Mouse (Mus musculus) liver, embryonic 16.5 days (tissue): ENCODE measurements around the gene Sec24a. TPM values are rescaled to one million over a fixed set of nuclear protein-coding genes. Genes with fewer than 3 reads are reported as not detected.
A peak's percentile ranks its signal among the peaks of the same experiment; 100 is the strongest.
"Not testable (repeated sequence)": the region's sequence is repeated elsewhere in the genome, so short reads cannot be mapped to it uniquely, and the experiment has no call there.

Experiments used
- ATAC-seq: fragments of 200-750 bp; cut with Nextera tagmentation; 2 replicates; pipeline ENCODE4 v1.8.0; 2017; ENCODE audit warnings: low read depth, mild to moderate bottlenecking, moderate number of reproducible peaks, moderate library complexity
- H3K27ac ChIP-seq: fragments of 300-500 bp; sonication (generic); 2 replicates; pipeline ENCODE4 v1.5.1; 2014; ENCODE audit warnings: mild to moderate bottlenecking, low read length
- H3K27me3 ChIP-seq: fragments of 300-500 bp; sonication (generic); 2 replicates; pipeline ENCODE4 v1.6.1; 2014; ENCODE audit warnings: low read depth, low read length, mixed read lengths; ENCODE audit not compliant: control insufficient read depth, insufficient read depth
- H3K36me3 ChIP-seq: fragments of 300-500 bp; sonication (generic); 2 replicates; pipeline ENCODE4 v1.6.1; 2014; ENCODE audit warnings: mild to moderate bottlenecking; ENCODE audit not compliant: control insufficient read depth, insufficient read depth
- H3K4me1 ChIP-seq: fragments of 300-500 bp; sonication (generic); 2 replicates; pipeline ENCODE4 v1.6.1; 2014; ENCODE audit warnings: low read depth, low read length, mixed read lengths; ENCODE audit not compliant: control insufficient read depth
- H3K4me2 ChIP-seq: fragments of 300-500 bp; sonication (generic); 2 replicates; pipeline ENCODE4 v1.6.1; 2014; ENCODE audit warnings: low read depth, low read length, mixed read lengths
- H3K4me3 ChIP-seq: fragments of 300-500 bp; sonication (generic); 2 replicates; pipeline ENCODE4 v1.5.1; 2014; ENCODE audit warnings: low read depth, mild to moderate bottlenecking, low read length
- H3K9ac ChIP-seq: fragments of 300-500 bp; sonication (generic); 2 replicates; pipeline ENCODE4 v1.6.1; 2014; ENCODE audit warnings: low read depth, low read length
- H3K9me3 ChIP-seq: fragments of 300-500 bp; sonication (generic); replicated peaks from 2 replicates; pipeline ENCODE4 v1.6.1; 2016; ENCODE audit warnings: low read length; ENCODE audit not compliant: control insufficient read depth
- WGBS: fragments of 180-500 bp; shearing (Covaris S2); extraction: QIAGEN DNeasy Blood & Tissue Kit; methylation state at CpG from one replicate; pipeline ENCODE4 v1.1.7; 2014; ENCODE audit not compliant: insufficient replicate concordance; 5-methylcytosine and 5-hydroxymethylcytosine counted together
- polyA plus RNA-seq: library from polyadenylated mRNA; unstranded; fragments of >200 nt; fragmentation: Nextera tagmentation; extraction: Ambion mirVana; gene quantifications from 2 replicates; pipeline ENCODE4 v1.2.1, GENCODE M21; 2015

Gene Sec24a
- polyA plus RNA-seq, 1 experiment from 2014 or later = 8.8 TPM

DNA sequence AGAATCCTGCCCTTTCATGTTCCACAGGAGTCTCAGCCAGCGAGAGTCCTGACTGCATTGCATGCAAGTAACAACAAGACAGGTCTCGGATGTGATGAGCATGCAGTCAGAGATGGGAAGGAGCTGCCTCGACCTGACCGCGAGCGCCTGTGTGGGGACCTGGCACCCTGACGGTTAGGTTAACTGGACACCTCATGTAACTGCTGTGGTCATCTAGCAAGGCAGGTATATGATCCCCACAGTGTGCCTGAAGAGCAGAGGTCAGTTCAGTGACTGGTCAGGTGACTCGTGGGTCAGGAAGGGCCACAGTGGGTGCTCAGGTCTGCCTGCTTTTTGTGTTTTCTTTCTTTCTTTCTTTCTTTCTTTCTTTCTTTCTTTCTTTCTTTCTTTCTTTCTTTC lies 81.5 kb downstream of the Sec24a start:
- peak; percentile 19; the same call in 1 of the 2 replicates for ATAC-seq
- 36% methylated on average over 8 of the region's 8 CpGs for WGBS
- no peak overlapping the region for H3K4me2 ChIP-seq

DNA sequence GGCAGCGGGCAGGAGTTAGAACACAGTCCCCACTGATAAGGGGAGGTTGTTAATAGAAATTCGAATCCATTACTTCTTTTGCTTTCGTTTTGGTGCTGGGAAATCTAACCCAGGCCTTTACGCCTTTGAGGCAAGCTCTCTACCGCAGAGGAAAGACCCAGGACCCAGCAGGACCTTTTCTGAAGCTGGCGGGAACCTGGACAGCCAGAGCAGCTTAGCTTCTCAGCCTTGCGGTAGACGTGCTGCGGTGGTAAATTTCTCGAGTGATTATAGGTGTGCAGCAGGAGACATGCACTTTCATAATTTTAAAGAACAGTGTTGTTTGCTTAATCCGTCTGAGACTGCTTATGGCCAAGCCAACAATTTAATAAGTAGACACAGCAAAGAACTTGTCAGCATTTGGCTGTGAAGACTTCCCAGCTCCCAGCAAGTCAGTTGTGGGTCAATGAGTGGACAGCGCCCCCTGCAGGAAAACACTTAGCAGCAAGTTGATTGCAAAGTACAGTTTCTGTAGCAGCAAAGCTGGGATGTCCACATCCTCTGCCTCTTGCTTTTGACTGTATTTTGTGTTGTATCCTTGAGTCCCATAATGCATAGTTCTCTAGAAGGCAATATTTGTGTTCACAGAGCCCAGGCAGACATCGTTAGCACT lies 82.0 kb downstream of the Sec24a start:
- no peak overlapping the region for H3K27ac ChIP-seq
- WGBS = 24% methylated on average over 13 of the region's 13 CpGs
- H3K4me1 ChIP-seq = peaks cover 2% of the 10 kb centered on the region; the same call in 1 of the 2 replicates
- peak; percentile 47; the same call in 1 of the 2 replicates for ATAC-seq
- no peaks in the 10 kb centered on the region for H3K9me3 ChIP-seq
- H3K4me2 ChIP-seq = peak overlapping the region; percentile 49
- no peaks in the 10 kb centered on the region for H3K36me3 ChIP-seq
- peak overlapping the region; percentile 31 for H3K4me3 ChIP-seq
- H3K27me3 ChIP-seq = no peaks in the 10 kb centered on the region
- peak overlapping the region; percentile 29; the same call in 1 of the 2 replicates for H3K9ac ChIP-seq

More for the DNA sequence above, 81.5 kb downstream of the Sec24a start:
- H3K9me3 ChIP-seq = no peaks in the 10 kb centered on the region
- H3K27ac ChIP-seq = no peak overlapping the region
- peaks cover 2% of the 10 kb centered on the region; the same call in 1 of the 2 replicates for H3K4me1 ChIP-seq
- no peak overlapping the region for H3K4me3 ChIP-seq
- no peaks in the 10 kb centered on the region for H3K36me3 ChIP-seq
- H3K27me3 ChIP-seq = no peaks in the 10 kb centered on the region
- no peak overlapping the region for H3K9ac ChIP-seq

DNA sequence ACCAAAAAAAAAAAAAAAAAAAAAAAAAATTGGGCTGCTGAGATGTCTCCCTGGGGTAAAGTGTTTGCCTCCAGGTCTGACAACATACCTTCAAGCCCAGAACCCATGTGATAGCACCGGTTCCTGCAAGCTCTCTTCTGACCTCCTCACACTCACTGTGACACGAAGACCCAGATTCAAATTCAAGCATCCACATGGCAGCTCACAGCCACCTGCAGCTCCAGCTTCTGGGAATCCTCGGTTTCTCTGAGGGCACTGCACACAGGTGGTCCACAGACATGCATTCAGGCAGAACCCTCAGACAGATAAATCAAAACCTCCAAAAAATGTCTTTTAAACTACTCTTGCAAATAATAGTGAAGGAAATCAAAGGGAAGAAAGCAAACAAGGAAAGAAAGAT lies 84.0 kb downstream of the Sec24a start:
- Histone ChIP-seq H3K4me2 (no peak overlapping the region), H3K4me3 (no peak overlapping the region), H3K27me3 (no peaks in the 10 kb centered on the region), H3K9ac (no peak overlapping the region), H3K9me3 (no peaks in the 10 kb centered on the region), H3K27ac (no peak overlapping the region), H3K36me3 (no peaks in the 10 kb centered on the region), H3K4me1 (peaks cover 2% of the 10 kb centered on the region; the same call in 1 of the 2 replicates)
- ATAC-seq = no peak
- 80% methylated on average over 3 of the region's 3 CpGs for WGBS

DNA sequence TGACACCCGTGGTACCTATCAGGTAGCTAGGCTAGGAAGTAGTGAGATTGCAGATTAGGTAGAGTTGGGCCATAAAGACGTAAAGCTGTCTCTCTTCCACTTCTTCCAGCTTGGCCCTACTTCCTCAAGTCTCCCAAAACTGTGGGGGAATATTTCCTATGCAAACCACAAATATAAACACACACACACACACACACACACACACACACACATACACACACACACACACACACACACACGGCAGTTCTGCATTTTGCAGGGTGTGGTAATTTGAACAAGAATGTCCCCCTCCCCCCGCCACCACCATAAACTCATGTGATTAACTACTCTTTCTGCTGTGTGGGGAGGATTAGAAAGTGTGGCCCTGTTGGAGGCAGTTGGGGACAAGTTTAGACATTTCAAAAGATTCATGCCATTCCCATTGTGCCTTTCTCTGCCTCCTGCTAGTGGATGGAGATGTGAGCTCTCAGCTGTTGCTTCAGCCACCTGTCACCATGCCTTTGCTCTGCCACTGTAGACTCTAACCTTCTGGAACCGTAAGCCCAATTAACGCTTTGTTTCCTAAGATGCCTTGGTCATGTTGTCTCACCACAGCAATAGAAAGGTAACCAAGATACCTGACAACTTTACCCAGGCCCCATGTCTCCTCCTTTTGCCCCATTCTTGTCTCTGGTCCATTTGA lies 85.6 kb downstream of the Sec24a start:
- Histone ChIP-seq H3K4me3 (no peak overlapping the region), H3K36me3 (no peaks in the 10 kb centered on the region), H3K4me1 (peaks cover 2% of the 10 kb centered on the region; the same call in 1 of the 2 replicates), H3K27ac (no peak overlapping the region), H3K4me2 (no peak overlapping the region), H3K9me3 (no peaks in the 10 kb centered on the region), H3K9ac (no peak overlapping the region), H3K27me3 (no peaks in the 10 kb centered on the region)
- no peak for ATAC-seq
- 38% methylated on average over 6 of the region's 6 CpGs for WGBS

DNA sequence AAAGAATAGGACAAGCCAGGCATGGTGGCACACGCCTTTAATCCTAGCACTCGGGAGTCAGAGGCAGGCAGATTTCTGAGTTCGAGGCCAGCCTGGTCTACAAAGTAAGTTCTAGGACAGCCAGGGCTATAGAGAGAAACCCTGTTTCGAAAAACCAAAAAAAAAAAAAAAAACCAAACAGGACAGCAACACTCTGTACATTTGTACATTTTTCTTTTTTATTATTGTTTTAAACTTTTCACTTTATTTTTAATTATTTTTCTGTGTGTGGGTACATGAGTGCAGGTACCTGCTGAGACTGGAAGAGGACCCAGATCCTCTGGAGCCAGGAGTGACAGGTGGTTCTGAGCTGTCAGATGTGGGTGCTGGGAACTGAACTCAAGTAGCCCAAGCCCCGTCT lies 88.0 kb downstream of the Sec24a start:
- no peak overlapping the region for H3K27ac ChIP-seq
- no peaks in the 10 kb centered on the region for H3K4me1 ChIP-seq
- no peak overlapping the region for H3K9ac ChIP-seq
- H3K4me2 ChIP-seq = no peak overlapping the region
- no peaks in the 10 kb centered on the region for H3K27me3 ChIP-seq
- H3K4me3 ChIP-seq = no peak overlapping the region
- H3K36me3 ChIP-seq = no peaks in the 10 kb centered on the region
- H3K9me3 ChIP-seq = no peaks in the 10 kb centered on the region
- ATAC-seq = no peak
- 51% methylated on average over 5 of the region's 5 CpGs for WGBS

DNA sequence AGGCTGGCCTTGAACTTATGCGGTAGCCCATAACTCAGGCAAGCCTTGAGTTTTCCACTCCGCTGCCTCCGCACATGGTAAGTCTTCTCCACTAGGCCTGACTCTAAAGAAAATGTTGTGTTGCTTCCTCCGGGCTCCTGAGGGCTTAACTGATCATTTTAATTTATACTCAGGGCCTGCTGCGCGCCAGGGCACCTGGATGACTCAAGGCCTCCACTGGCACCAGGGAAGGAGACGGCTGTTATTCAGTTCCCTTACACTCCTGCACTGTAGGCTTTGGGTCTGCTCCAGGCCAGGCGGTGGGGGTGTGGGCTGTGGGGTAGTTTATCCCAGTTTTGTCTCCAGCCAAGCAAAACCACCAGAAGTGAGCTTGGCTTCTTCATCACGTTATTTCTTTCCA lies 90.1 kb downstream of the Sec24a start:
- Histone ChIP-seq H3K4me1 (no peaks in the 10 kb centered on the region), H3K27ac (no peak overlapping the region), H3K4me3 (no peak overlapping the region), H3K9me3 (no peaks in the 10 kb centered on the region), H3K9ac (no peak overlapping the region), H3K36me3 (no peaks in the 10 kb centered on the region), H3K27me3 (no peaks in the 10 kb centered on the region), H3K4me2 (no peak overlapping the region)
- ATAC-seq = no peak
- WGBS = 71% methylated on average over 9 of the region's 9 CpGs

DNA sequence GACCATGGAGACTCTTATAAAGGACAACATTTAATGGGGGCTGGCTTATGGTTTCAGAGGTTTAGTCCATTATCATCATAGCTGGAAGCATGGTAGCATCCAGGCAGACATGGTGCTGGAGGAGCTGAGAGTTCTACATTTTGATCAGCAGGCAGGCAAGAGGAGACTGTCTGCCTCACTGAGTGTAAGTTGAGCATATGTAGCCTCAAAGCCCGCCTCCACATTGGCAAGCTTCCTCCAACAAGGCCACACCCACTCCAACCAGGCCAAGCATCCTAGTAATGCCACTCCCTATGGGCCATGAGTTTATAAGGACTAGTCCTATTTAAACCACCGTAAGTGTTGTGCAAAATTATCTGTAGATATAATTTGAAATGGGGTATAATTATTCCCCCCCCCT lies 92.1 kb downstream of the Sec24a start:
- 52% methylated on average over 2 of the region's 2 CpGs for WGBS
- no peak overlapping the region for H3K4me3 ChIP-seq
- no peak overlapping the region for H3K27ac ChIP-seq
- H3K9me3 ChIP-seq = no peaks in the 10 kb centered on the region
- no peak overlapping the region for H3K9ac ChIP-seq
- no peaks in the 10 kb centered on the region for H3K4me1 ChIP-seq
- no peak for ATAC-seq
- H3K36me3 ChIP-seq = no peaks in the 10 kb centered on the region
- no peak overlapping the region for H3K4me2 ChIP-seq
- no peaks in the 10 kb centered on the region for H3K27me3 ChIP-seq

DNA sequence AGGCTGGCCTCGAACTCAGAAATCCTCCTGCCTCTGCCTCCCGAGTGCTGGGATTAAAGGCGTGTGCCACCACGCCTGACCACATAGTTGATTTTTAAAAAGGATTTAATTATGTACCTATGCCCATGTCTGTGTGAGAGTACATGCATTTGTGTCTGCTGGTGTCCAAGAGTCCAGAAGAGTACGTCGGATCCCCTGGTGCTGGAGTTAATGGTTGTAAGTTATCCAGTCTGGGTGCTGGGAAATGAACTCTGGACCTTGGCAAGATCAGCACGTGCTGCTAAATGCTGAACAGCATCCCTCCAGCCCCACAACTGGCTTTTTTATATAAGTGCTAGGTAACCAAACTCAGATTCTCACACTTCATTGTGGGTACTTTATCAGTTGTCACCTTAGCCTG lies 92.6 kb downstream of the Sec24a start:
- 71% methylated on average over 7 of the region's 7 CpGs for WGBS
- no peak for ATAC-seq

DNA sequence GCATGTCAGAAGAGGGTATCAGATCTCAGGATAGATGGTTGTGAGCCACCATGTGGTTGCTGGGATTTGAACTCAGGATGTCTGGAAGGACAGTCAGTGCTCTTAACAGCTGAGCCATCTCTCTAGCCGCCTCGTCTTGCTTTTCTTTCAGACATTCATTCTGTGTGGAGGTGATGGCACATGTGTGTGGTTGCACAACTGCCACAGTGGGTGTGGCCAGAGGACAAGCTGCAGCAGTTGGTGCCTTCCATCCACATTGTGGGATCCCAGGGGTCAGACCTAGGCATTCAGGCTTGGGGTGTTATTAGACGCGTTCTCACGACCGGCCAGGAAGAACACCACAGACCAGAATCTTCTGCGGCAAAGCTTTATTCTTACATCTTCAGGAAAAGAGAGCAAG lies 98.7 kb downstream of the Sec24a start:
- not testable (repeated sequence) for H3K9me3 ChIP-seq, H3K27me3 ChIP-seq, H3K9ac ChIP-seq, H3K4me3 ChIP-seq, H3K4me2 ChIP-seq, H3K27ac ChIP-seq, ATAC-seq, H3K4me1 ChIP-seq, H3K36me3 ChIP-seq
- 64% methylated on average over 7 of the region's 7 CpGs for whole genome bisulfite sequencing

More for the DNA sequence above, 92.6 kb downstream of the Sec24a start:
- Histone ChIP-seq H3K9ac (no peak overlapping the region), H3K36me3 (no peaks in the 10 kb centered on the region), H3K9me3 (no peaks in the 10 kb centered on the region), H3K27ac (no peak overlapping the region), H3K4me2 (no peak overlapping the region), H3K4me1 (no peaks in the 10 kb centered on the region), H3K4me3 (no peak overlapping the region), H3K27me3 (no peaks in the 10 kb centered on the region)
